Mouse (Mus musculus): ENCODE measurements at regions not wholly inside any gene's neighbourhood (a gene's known extent, or its start where the extent isn't known, plus 50 kb on each side); places are given as distances from the start of the nearest gene placed in this dataset.

- Histone ChIP-seq H3K9ac (ENCODE audit: low read length) (no peak overlapping the region), H3K9me3 (ENCODE audit: control insufficient read depth, low read length) (no peaks in the 10 kb centered on the region), H3K4me2 (ENCODE audit: low read length) (no peak overlapping the region), H3K27ac (replicated peaks in 1 of 2; ENCODE audit: control insufficient read depth in 1 of 2, insufficient read depth in 1 of 2, low read depth in 2 of 2, low read length in 2 of 2) (no peak overlapping the region), H3K36me3 (ENCODE audit: control insufficient read depth, insufficient read depth, low read length) (no peaks in the 10 kb centered on the region), H3K4me1 (ENCODE audit: control insufficient read depth in 2 of 2, insufficient read depth in 2 of 2, low read length in 2 of 2) (no peaks in the 10 kb centered on the region; a peak in 1 of 4 replicates), H3K4me3 (ENCODE audit: control insufficient read depth in 1 of 2, insufficient read depth in 1 of 2, low read depth in 1 of 2, low read length in 2 of 2) (no peak overlapping the region), H3K27me3 (ENCODE audit: control insufficient read depth, insufficient read depth, low read length) (no peaks in the 10 kb centered on the region)
- ATAC-seq (ENCODE audit: insufficient number of reproducible peaks, insufficient read depth, low FRiP score, low read depth): no peak
- 97% methylated on average over 2 of the region's 2 CpGs for WGBS
Measured at GRCm38 (mm10) chr4:54497312-54497994, 447.4 kb upstream of the Zfp462 start.

GRCm38 (mm10) chr4:54515934-54516333 is 428.9 kb upstream of the Zfp462 start:
- WGBS: 92% methylated on average over 1 of the region's 1 CpGs
- no peak overlapping the region for H3K9ac ChIP-seq (ENCODE audit: low read length)

GRCm38 (mm10) chr4:54523283-54523682 is 421.6 kb upstream of the Zfp462 start:
- no peak overlapping the region for H3K4me2 ChIP-seq (ENCODE audit: low read length)
- no peaks in the 10 kb centered on the region for H3K27me3 ChIP-seq (ENCODE audit: control insufficient read depth, insufficient read depth, low read length)
- 19% methylated on average over 5 of the region's 5 CpGs for WGBS
- H3K27ac ChIP-seq (replicated peaks in 1 of 2; ENCODE audit: control insufficient read depth in 1 of 2, insufficient read depth in 1 of 2, low read depth in 2 of 2, low read length in 2 of 2): peak overlapping the region; percentile 39 to 49; a peak in 3 of 4 replicates
- no peaks in the 10 kb centered on the region for H3K36me3 ChIP-seq (ENCODE audit: control insufficient read depth, insufficient read depth, low read length)
- H3K9me3 ChIP-seq (ENCODE audit: control insufficient read depth, low read length): no peaks in the 10 kb centered on the region
- H3K4me3 ChIP-seq (ENCODE audit: control insufficient read depth in 1 of 2, insufficient read depth in 1 of 2, low read depth in 1 of 2, low read length in 2 of 2): no peak overlapping the region
- peaks cover 7 to 16% of the 10 kb centered on the region in 2 experiments; a peak in 3 of 4 replicates for H3K4me1 ChIP-seq (ENCODE audit: control insufficient read depth in 2 of 2, insufficient read depth in 2 of 2, low read length in 2 of 2)
- no peak overlapping the region for H3K9ac ChIP-seq (ENCODE audit: low read length)
- no peak; the same call in 1 of the 2 replicates for ATAC-seq (ENCODE audit: insufficient number of reproducible peaks, insufficient read depth, low FRiP score, low read depth)

More at GRCm38 (mm10) chr4:54515934-54516333, 428.9 kb upstream of the Zfp462 start:
- no peak overlapping the region for H3K27ac ChIP-seq (replicated peaks in 1 of 2; ENCODE audit: control insufficient read depth in 1 of 2, insufficient read depth in 1 of 2, low read depth in 2 of 2, low read length in 2 of 2)
- no peaks in the 10 kb centered on the region for H3K4me1 ChIP-seq (ENCODE audit: control insufficient read depth in 2 of 2, insufficient read depth in 2 of 2, low read length in 2 of 2)
- ATAC-seq (ENCODE audit: insufficient number of reproducible peaks, insufficient read depth, low FRiP score, low read depth): no peak
- H3K9me3 ChIP-seq (ENCODE audit: control insufficient read depth, low read length): no peaks in the 10 kb centered on the region
- no peak overlapping the region for H3K4me3 ChIP-seq (ENCODE audit: control insufficient read depth in 1 of 2, insufficient read depth in 1 of 2, low read depth in 1 of 2, low read length in 2 of 2)
- H3K4me2 ChIP-seq (ENCODE audit: low read length): no peak overlapping the region
- H3K27me3 ChIP-seq (ENCODE audit: control insufficient read depth, insufficient read depth, low read length): no peaks in the 10 kb centered on the region
- no peaks in the 10 kb centered on the region for H3K36me3 ChIP-seq (ENCODE audit: control insufficient read depth, insufficient read depth, low read length)

- no peak overlapping the region for H3K4me2 ChIP-seq (ENCODE audit: low read length)
- no peaks in the 10 kb centered on the region for H3K9me3 ChIP-seq (ENCODE audit: control insufficient read depth, low read length)
- H3K36me3 ChIP-seq (ENCODE audit: control insufficient read depth, insufficient read depth, low read length): no peaks in the 10 kb centered on the region
- ATAC-seq (ENCODE audit: insufficient number of reproducible peaks, insufficient read depth, low FRiP score, low read depth): no peak
- H3K27me3 ChIP-seq (ENCODE audit: control insufficient read depth, insufficient read depth, low read length): no peaks in the 10 kb centered on the region
- no peak overlapping the region for H3K4me3 ChIP-seq (ENCODE audit: control insufficient read depth in 1 of 2, insufficient read depth in 1 of 2, low read depth in 1 of 2, low read length in 2 of 2)
- no peak overlapping the region for H3K9ac ChIP-seq (ENCODE audit: low read length)
- peaks cover 7 to 16% of the 10 kb centered on the region in 2 experiments; a peak in 3 of 4 replicates for H3K4me1 ChIP-seq (ENCODE audit: control insufficient read depth in 2 of 2, insufficient read depth in 2 of 2, low read length in 2 of 2)
- no peak overlapping the region for H3K27ac ChIP-seq (replicated peaks in 1 of 2; ENCODE audit: control insufficient read depth in 1 of 2, insufficient read depth in 1 of 2, low read depth in 2 of 2, low read length in 2 of 2)
- WGBS: 59% methylated on average over 5 of the region's 5 CpGs
Measured at GRCm38 (mm10) chr4:54526003-54526586, 418.8 kb upstream of the Zfp462 start.

- WGBS: 50% methylated on average over 2 of the region's 2 CpGs
- ATAC-seq (ENCODE audit: insufficient number of reproducible peaks, insufficient read depth, low FRiP score, low read depth): no peak
- no peaks in the 10 kb centered on the region for H3K36me3 ChIP-seq (ENCODE audit: control insufficient read depth, insufficient read depth, low read length)
- H3K27me3 ChIP-seq (ENCODE audit: control insufficient read depth, insufficient read depth, low read length): no peaks in the 10 kb centered on the region
- H3K4me3 ChIP-seq (ENCODE audit: control insufficient read depth in 1 of 2, insufficient read depth in 1 of 2, low read depth in 1 of 2, low read length in 2 of 2): no peak overlapping the region
- H3K4me1 ChIP-seq (ENCODE audit: control insufficient read depth in 2 of 2, insufficient read depth in 2 of 2, low read length in 2 of 2): peaks cover 7 to 16% of the 10 kb centered on the region in 2 experiments; a peak in 3 of 4 replicates
- no peak overlapping the region for H3K4me2 ChIP-seq (ENCODE audit: low read length)
- H3K9ac ChIP-seq (ENCODE audit: low read length): no peak overlapping the region
- H3K27ac ChIP-seq (replicated peaks in 1 of 2; ENCODE audit: control insufficient read depth in 1 of 2, insufficient read depth in 1 of 2, low read depth in 2 of 2, low read length in 2 of 2): no peak overlapping the region
- no peaks in the 10 kb centered on the region for H3K9me3 ChIP-seq (ENCODE audit: control insufficient read depth, low read length)
Measured at GRCm38 (mm10) chr4:54527660-54528059, 417.2 kb upstream of the Zfp462 start.

GRCm38 (mm10) chr4:54531739-54532138 is 413.1 kb upstream of the Zfp462 start:
- no peak for ATAC-seq (ENCODE audit: insufficient number of reproducible peaks, insufficient read depth, low FRiP score, low read depth)
- Histone ChIP-seq H3K36me3 (ENCODE audit: control insufficient read depth, insufficient read depth, low read length) (no peaks in the 10 kb centered on the region), H3K27me3 (ENCODE audit: control insufficient read depth, insufficient read depth, low read length) (no peaks in the 10 kb centered on the region), H3K4me2 (ENCODE audit: low read length) (no peak overlapping the region), H3K4me3 (ENCODE audit: control insufficient read depth in 1 of 2, insufficient read depth in 1 of 2, low read depth in 1 of 2, low read length in 2 of 2) (no peak overlapping the region), H3K9ac (ENCODE audit: low read length) (no peak overlapping the region), H3K9me3 (ENCODE audit: control insufficient read depth, low read length) (no peaks in the 10 kb centered on the region), H3K27ac (replicated peaks in 1 of 2; ENCODE audit: control insufficient read depth in 1 of 2, insufficient read depth in 1 of 2, low read depth in 2 of 2, low read length in 2 of 2) (no peak overlapping the region), H3K4me1 (ENCODE audit: control insufficient read depth in 2 of 2, insufficient read depth in 2 of 2, low read length in 2 of 2) (peaks cover 9 to 11% of the 10 kb centered on the region in 2 experiments; a peak in 3 of 4 replicates)
- WGBS: 53% methylated on average over 2 of the region's 2 CpGs

- H3K27me3 ChIP-seq (ENCODE audit: control insufficient read depth, insufficient read depth, low read length): no peaks in the 10 kb centered on the region
- WGBS: 21% methylated on average over 2 of the region's 2 CpGs
- no peak overlapping the region for H3K4me2 ChIP-seq (ENCODE audit: low read length)
- no peak for ATAC-seq (ENCODE audit: insufficient number of reproducible peaks, insufficient read depth, low FRiP score, low read depth)
- H3K9me3 ChIP-seq (ENCODE audit: control insufficient read depth, low read length): no peaks in the 10 kb centered on the region
- no peak overlapping the region for H3K27ac ChIP-seq (replicated peaks in 1 of 2; ENCODE audit: control insufficient read depth in 1 of 2, insufficient read depth in 1 of 2, low read depth in 2 of 2, low read length in 2 of 2)
- H3K36me3 ChIP-seq (ENCODE audit: control insufficient read depth, insufficient read depth, low read length): no peaks in the 10 kb centered on the region
- H3K9ac ChIP-seq (ENCODE audit: low read length): no peak overlapping the region
- peaks cover 9 to 11% of the 10 kb centered on the region in 2 experiments; a peak in 3 of 4 replicates for H3K4me1 ChIP-seq (ENCODE audit: control insufficient read depth in 2 of 2, insufficient read depth in 2 of 2, low read length in 2 of 2)
- no peak overlapping the region for H3K4me3 ChIP-seq (ENCODE audit: control insufficient read depth in 1 of 2, insufficient read depth in 1 of 2, low read depth in 1 of 2, low read length in 2 of 2)
Measured at GRCm38 (mm10) chr4:54533846-54534245, 411.0 kb upstream of the Zfp462 start.
